Mouse (Mus musculus): Measurements from ENCODE around the gene Skint4.

Gene Skint4

DNA sequence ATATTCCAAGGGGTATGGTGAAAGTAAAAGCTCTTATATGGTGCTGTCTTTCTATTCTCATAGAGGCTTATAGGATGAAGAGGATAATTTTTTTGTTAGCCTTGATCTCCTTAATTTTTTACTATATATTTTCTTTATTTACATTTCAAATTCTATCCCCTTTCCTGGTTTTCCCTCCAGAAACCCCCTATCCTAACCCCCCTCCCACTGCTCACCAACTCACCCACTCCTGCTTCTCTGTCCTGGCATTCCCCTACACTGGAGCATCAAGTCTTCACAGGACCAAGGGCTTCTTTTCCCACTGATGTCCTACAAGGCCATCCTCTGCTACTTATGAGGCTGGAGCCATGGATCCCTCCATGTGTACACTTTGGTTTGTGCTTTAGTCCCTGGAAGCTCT, at the start of gene Skint4:
TSS of gene Skint4 (plus strand) at position 301 of the 400 bp plus-strand sequence.
- DNase-seq (ENCODE audit: low read depth): no peak
